Mouse (Mus musculus) MEL-GATA-1-ER (cell line): ENCODE measurements at regions not wholly inside any gene's neighbourhood (a gene's known extent, or its start where the extent isn't known, plus 50 kb on each side); places are given as distances from the start of the nearest gene placed in this dataset.
A peak's percentile ranks its signal among the peaks of the same experiment; 100 is the strongest.

Experiments
- DNase-seq: peaks from one replicate; pipeline ENCODE4 v3.0.0-alpha.2; 2012; ENCODE audit warnings: low read depth; ENCODE audit errors: extremely low read depth

GRCm38 (mm10) chr2:161177355-161178021, 68.6 kb upstream of the Chd6 start:
- DNase-seq, result no peak

DNA sequence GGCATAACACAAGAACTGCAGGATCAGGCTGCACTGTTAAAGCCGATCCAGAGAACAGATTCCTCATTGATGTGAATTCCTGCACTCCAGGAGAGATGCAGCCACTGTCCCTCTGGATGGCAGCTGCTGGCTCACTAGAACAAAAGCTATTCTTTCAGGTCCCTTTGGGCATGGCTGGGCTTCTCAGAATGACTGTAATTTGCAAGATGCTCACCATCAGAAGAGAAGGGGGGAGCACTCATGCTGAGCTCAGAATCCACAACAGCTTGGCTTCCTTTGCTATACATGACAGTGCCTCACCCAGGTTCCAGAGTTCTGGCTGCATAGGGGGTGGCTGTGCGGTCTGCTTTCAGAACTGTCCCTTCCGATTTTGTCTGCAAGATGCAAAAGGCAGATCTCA, 57.8 kb upstream of the Chd6 start:
- no peak for DNase-seq

DNA sequence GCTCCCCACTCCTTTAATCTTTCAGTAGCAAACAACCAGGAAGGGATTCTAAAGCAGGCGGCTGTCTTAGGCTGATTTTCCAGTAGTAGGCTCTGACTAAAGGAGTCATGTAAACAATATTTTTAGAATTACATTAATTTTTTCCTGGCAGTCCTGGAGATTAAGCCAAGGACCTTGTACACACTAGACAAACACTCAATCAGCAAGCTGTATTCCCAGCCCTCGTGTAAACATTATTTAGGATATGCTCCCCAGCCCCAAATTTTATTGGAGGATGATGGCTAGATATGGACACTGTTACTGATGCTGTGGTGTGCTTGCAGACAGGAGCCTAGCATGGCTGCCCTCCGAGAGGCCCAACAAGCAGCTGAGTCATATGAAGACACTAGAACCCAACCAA, 56.6 kb upstream of the Chd6 start:
- DNase-seq, result no peak

DNA sequence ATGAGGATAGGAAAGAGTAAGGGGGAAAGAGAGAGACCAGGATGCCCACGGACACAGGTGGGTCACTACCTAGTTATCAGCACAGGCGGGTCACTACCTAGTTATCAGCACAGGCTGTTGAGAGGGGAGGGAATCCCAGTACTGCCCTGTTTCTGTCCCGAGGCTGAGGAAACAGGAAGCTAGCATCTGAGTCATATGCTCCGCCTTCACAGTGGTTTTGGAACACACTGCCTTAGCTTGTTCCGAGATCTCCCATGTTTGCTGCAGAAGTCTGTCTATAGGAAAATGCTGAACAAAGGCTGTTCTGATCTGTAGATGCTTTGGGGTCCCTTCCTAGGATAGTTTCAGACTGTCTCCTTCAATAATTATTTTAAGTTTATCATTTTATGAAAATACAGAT, 55.4 kb upstream of the Chd6 start:
- DNase-seq, result peak; percentile 8
